Mouse (Mus musculus): Measurements from ENCODE around the gene Cited1. TPM values are rescaled to one million over a fixed set of nuclear protein-coding genes. Genes with fewer than 3 reads are reported as not detected.

Gene Cited1
- 0.67 and 0.68 TPM in 2 replicates for polyA plus RNA-seq (2015; fragmentation: Nextera tagmentation; extraction: Ambion mirVana)

- Histone ChIP-seq H3K36me3 (ENCODE audit: control insufficient read depth, insufficient read depth) (no peaks in the 10 kb centered on the region), H3K9ac (ENCODE audit: low read depth, low read length) (no peak within 1 kb of the TSS), H3K27ac (ENCODE audit: low read depth, low read length) (no peak within 1 kb of the TSS), H3K9me3 (ENCODE audit: control insufficient read depth) (no peaks in the 10 kb centered on the region), H3K4me3 (ENCODE audit: low read depth, low read length) (peak within 1 kb of the TSS; percentile 49), H3K4me2 (replicated peaks; ENCODE audit: low read depth) (peak within 1 kb of the TSS; percentile 91), H3K4me1 (replicated peaks; ENCODE audit: control insufficient read depth, insufficient read depth, low read length) (no peaks in the 10 kb centered on the region), H3K27me3 (replicated peaks; ENCODE audit: control insufficient read depth, insufficient read depth, low read length) (peaks cover 30% of the 10 kb centered on the region)
- WGBS: 19% methylated on average over 44 of the region's 44 CpGs
- ATAC-seq: peak; percentile 65
- no peak for TF ChIP-seq CTCF (IDR thresholded peaks at IDR 0.05; ENCODE audit: low read depth)
These were observed at the start of gene Cited1 for GRCm38 (mm10) chrX:102251937-102252860. Gene Cited1 (minus strand): TSS chrX:102252181.

GRCm38 (mm10) chrX:102284889-102285288, 32.9 kb upstream of the Cited1 start:
- Histone ChIP-seq H3K9ac (ENCODE audit: low read depth, low read length) (no peak overlapping the region), H3K27ac (ENCODE audit: low read depth, low read length) (no peak overlapping the region)
- 87% methylated on average over 3 of the region's 3 CpGs for WGBS

GRCm38 (mm10) chrX:102262620-102263345, 10.8 kb upstream of the Cited1 start:
- no peak for TF ChIP-seq CTCF (IDR thresholded peaks at IDR 0.05; ENCODE audit: low read depth)
- H3K4me1 ChIP-seq (replicated peaks; ENCODE audit: control insufficient read depth, insufficient read depth, low read length): no peaks in the 10 kb centered on the region
- 83% methylated on average over 14 of the region's 14 CpGs for WGBS
- no peaks in the 10 kb centered on the region for H3K36me3 ChIP-seq (ENCODE audit: control insufficient read depth, insufficient read depth)
- H3K9ac ChIP-seq (ENCODE audit: low read depth, low read length): no peak overlapping the region
- ATAC-seq: no peak
- no peaks in the 10 kb centered on the region for H3K27me3 ChIP-seq (replicated peaks; ENCODE audit: control insufficient read depth, insufficient read depth, low read length)
- H3K4me3 ChIP-seq (ENCODE audit: low read depth, low read length): no peak overlapping the region
- no peaks in the 10 kb centered on the region for H3K9me3 ChIP-seq (ENCODE audit: control insufficient read depth)
- H3K27ac ChIP-seq (ENCODE audit: low read depth, low read length): no peak overlapping the region
- H3K4me2 ChIP-seq (replicated peaks; ENCODE audit: low read depth): no peak overlapping the region

More at GRCm38 (mm10) chrX:102284889-102285288, 32.9 kb upstream of the Cited1 start:
- no peak for TF ChIP-seq CTCF (IDR thresholded peaks at IDR 0.05; ENCODE audit: low read depth)
- Histone ChIP-seq H3K4me3 (ENCODE audit: low read depth, low read length) (no peak overlapping the region), H3K27me3 (replicated peaks; ENCODE audit: control insufficient read depth, insufficient read depth, low read length) (no peaks in the 10 kb centered on the region), H3K4me1 (replicated peaks; ENCODE audit: control insufficient read depth, insufficient read depth, low read length) (no peaks in the 10 kb centered on the region), H3K36me3 (ENCODE audit: control insufficient read depth, insufficient read depth) (no peaks in the 10 kb centered on the region), H3K4me2 (replicated peaks; ENCODE audit: low read depth) (no peak overlapping the region), H3K9me3 (ENCODE audit: control insufficient read depth) (no peaks in the 10 kb centered on the region)
- ATAC-seq: no peak

- WGBS: 89% methylated on average over 4 of the region's 4 CpGs
- ATAC-seq: no peak
- no peak overlapping the region for H3K27ac ChIP-seq (ENCODE audit: low read depth, low read length)
- no peaks in the 10 kb centered on the region for H3K9me3 ChIP-seq (ENCODE audit: control insufficient read depth)
- no peaks in the 10 kb centered on the region for H3K4me1 ChIP-seq (replicated peaks; ENCODE audit: control insufficient read depth, insufficient read depth, low read length)
- H3K27me3 ChIP-seq (replicated peaks; ENCODE audit: control insufficient read depth, insufficient read depth, low read length): no peaks in the 10 kb centered on the region
- no peaks in the 10 kb centered on the region for H3K36me3 ChIP-seq (ENCODE audit: control insufficient read depth, insufficient read depth)
- no peak for TF ChIP-seq CTCF (IDR thresholded peaks at IDR 0.05; ENCODE audit: low read depth)
- H3K9ac ChIP-seq (ENCODE audit: low read depth, low read length): no peak overlapping the region
- no peak overlapping the region for H3K4me2 ChIP-seq (replicated peaks; ENCODE audit: low read depth)
- H3K4me3 ChIP-seq (ENCODE audit: low read depth, low read length): no peak overlapping the region
These were observed 7.8 kb upstream of the Cited1 start for GRCm38 (mm10) chrX:102259772-102260171.

DNA sequence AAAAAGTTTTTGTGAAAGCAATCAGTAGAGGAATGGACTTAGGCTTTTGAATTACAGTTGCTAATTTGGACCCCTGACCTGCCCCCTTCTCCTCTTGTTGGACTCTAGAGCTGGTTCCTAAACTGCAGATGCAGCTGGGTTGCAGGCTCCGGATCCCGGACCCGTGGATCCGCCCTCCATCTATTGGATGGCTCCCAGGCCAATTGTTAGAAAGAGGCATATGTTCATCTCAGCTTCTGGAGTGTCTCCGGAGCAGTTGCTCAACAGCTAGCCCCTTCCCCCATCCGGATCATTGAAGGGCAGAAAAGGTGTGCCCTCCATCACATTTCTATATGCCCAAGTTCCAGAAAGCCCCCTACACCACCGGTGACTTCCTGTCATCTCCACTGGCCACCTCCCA, 1.9 kb upstream of the Cited1 start:
- ATAC-seq: no peak

More for the DNA sequence above, 1.9 kb upstream of the Cited1 start:
- H3K4me3 ChIP-seq (ENCODE audit: low read depth, low read length): no peak overlapping the region
- H3K4me2 ChIP-seq (replicated peaks; ENCODE audit: low read depth): no peak overlapping the region
- H3K9ac ChIP-seq (ENCODE audit: low read depth, low read length): no peak overlapping the region
- WGBS: 30% methylated on average over 7 of the region's 7 CpGs
- no peak overlapping the region for H3K27ac ChIP-seq (ENCODE audit: low read depth, low read length)
- H3K4me1 ChIP-seq (replicated peaks; ENCODE audit: control insufficient read depth, insufficient read depth, low read length): no peaks in the 10 kb centered on the region
- peaks cover 30% of the 10 kb centered on the region for H3K27me3 ChIP-seq (replicated peaks; ENCODE audit: control insufficient read depth, insufficient read depth, low read length)
- H3K9me3 ChIP-seq (ENCODE audit: control insufficient read depth): no peaks in the 10 kb centered on the region
- no peaks in the 10 kb centered on the region for H3K36me3 ChIP-seq (ENCODE audit: control insufficient read depth, insufficient read depth)
- no peak for TF ChIP-seq CTCF (IDR thresholded peaks at IDR 0.05; ENCODE audit: low read depth)
